Mouse (Mus musculus) adrenal gland, adult 8-10 months (tissue): ENCODE data around the gene Mvb12b. TPM values are rescaled to one million over a fixed set of nuclear protein-coding genes. Genes with fewer than 3 reads are reported as not detected.

Experiments
- DNase-seq: peaks from one replicate; pipeline ENCODE4 v3.0.0; 2022
- total RNA-seq, 4 experiments: library from RNA; stranded (reverse); gene quantifications; 2 replicates each; pipeline ENCODE4 v1.2.4; 2022

Gene Mvb12b
- total RNA-seq, 4 experiments from 2014 or later: 20.3 to 35.9 (median 24.1) TPM

GRCm38 (mm10) chr2:33811349-33811890 lies 76.3 kb downstream of the Mvb12b start:
- no peak for DNase-seq

DNA sequence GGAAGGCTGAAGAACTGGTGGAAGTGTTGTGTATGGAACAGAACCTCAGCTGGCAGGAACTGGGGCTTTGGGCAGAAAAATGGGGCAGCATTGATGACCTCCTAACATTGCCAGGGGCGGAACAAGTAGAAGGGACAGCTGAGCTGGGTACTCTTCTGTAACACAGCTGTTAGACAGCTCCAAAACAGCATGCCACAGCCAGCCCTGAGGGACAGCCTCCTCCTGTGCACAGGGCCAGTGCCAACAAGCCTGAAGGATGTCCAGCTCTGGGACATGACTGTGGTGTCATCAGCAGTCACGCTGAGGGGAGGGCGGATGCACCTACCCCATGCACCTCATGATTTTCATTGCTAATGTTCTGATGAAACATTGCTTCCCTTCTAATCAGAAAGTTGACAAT lies 78.7 kb downstream of the Mvb12b start:
- DNase-seq: no peak

GRCm38 (mm10) chr2:33808032-33808431 lies 79.7 kb downstream of the Mvb12b start:
- no peak for DNase-seq

GRCm38 (mm10) chr2:33805640-33806039 lies 82.1 kb downstream of the Mvb12b start:
- DNase-seq: no peak

DNA sequence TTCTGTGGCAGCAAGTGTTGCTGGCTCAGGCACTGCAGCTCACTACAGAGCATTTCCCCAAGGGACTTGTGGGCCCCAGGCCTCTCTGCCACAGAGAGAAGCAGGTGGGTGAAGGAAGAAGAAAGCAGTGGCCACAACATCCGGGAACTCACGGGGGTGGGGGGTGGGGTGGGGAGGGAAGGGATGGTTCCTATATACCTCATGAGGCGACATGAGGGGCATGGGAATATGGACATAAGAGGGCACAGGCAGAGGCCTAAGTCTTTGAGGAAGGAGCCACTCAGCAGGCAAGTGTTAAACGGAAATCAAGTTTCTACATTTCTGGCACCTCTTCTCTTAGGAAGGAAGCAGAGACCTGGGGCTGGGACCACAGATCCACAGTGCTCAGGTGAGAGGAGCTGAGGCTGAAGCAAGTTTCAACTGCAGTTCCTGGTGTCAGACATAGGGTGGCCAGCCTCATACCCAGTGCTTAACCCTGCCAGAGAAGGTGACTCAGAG lies 84.0 kb downstream of the Mvb12b start:
- DNase-seq: no peak

DNA sequence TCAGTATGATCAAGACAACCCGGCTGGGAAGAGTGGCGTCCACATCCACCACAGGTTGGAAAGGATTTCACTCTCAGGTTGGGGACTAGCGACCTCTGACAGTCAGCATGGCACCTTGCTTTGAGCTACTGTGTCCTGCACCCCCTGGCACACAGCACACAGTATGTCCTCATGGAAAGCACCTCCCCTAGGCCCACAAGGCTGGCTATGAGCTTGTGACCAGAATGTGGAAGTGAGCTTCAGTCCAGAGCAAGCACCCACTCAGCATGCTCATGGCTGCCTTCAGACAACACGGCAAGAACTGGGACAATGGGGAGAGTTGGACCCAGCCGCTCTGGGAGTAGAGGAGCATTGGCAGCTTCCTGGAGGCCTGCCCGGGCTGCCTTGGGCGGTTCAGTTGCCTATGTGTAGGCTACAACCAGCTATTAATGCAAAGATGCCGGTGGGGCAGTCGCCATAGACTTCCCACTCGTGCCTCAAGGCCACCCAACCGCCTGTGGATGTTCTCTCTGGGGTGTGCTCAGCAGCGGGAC lies 84.6 kb downstream of the Mvb12b start:
- no peak for DNase-seq

DNA sequence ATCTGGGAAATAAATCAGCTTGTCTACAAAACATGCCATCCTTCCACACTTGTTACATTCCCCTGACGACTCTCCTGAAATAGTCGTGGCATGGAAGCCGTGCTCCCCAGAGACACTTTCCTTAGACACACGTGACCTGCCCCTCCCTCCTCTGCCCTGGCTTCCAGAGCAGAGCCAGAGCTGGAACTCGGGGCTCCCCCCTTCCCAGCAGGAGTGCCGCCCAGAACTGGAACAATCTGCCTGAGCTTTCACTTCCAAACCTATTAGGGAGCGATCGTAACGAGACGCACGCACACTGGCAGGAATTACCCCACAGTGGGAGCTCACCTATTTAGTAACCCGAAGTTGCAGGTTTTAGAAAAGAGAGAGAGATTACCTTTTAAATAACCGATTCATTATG lies 86.0 kb downstream of the Mvb12b start:
- DNase-seq: no peak

GRCm38 (mm10) chr2:33801336-33801735 lies 86.4 kb downstream of the Mvb12b start:
- no peak for DNase-seq

DNA sequence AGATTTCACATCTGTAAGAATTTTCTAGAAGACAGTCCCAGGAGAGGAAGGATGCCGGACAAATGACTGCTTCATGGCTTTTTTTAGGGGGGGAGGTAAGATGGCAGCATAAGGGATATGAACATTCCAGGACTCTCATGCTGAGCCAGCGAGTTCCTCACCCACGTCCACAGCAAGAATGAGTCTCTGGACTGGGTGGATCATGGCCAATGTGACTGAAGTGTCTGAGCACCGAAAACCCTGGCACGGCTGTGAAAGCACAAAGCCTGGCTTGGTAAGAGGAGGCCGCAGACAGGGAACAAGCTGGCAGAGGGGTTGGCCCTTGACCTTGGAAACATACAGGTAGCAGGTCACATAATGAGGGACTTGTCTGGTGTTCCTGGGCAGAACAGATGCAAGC lies 87.5 kb downstream of the Mvb12b start:
- DNase-seq: no peak

DNA sequence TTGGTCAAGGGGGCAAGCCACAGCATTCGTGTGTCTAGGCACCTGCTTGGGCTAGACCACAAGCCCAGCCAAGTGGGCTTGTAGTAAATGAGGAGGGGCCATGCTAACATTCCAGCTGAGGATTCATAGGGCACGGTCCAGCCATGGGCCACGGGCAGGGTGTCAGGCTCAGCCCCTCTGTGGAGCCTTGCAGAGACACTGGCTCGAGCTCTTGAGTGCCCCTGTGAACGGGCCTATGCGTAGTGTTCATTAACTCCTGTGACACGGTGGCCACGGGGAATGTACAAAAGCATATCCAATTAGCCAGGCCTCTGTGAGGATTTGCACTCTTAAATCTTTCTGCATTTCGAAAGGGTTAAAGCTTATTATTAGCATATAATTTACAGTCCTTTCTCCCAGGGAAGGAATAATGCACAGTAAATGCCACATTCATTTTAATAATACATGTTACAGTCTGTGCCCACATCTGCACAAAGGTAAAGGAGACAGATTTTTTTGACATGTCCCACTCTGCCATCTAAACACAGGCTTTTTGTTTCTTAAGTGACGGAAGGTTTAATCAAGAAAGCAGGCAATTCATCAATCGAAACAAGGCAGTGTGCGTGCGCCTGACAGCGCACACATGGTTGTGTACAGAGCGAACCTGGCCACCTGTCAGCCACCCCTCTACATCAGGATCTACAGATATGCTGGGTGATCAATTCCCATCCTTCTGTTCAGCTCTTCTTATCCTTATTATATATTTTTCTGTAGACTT lies 91.9 kb downstream of the Mvb12b start:
- no peak for DNase-seq

DNA sequence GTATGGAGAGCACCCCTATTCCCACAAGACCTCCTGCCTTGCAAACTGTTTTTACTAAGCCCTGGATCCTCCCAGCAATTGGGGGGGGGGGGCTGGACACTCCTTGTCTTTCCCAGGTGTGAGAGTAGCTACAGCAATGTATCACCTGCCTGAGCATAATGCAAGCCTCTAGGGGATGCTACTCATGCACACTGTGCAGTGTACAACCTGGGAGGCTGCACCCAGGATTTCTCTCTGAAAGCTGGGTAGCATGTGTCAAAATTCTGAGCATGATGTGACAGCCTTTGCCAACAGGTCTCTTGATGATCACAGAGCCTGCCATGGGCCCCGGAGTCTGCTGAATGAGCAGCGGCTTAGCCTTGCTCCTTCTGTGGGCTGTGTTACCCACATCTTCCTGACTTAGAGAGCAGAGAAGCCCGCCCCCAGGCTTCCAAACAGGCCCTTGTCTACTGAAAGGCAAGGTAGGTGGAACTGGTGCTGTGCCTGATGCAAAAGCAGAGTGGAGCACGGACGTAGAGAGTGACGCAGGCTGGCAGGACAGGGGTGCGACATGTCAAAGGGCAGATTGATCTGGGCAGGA lies 92.7 kb downstream of the Mvb12b start:
- no peak for DNase-seq

DNA sequence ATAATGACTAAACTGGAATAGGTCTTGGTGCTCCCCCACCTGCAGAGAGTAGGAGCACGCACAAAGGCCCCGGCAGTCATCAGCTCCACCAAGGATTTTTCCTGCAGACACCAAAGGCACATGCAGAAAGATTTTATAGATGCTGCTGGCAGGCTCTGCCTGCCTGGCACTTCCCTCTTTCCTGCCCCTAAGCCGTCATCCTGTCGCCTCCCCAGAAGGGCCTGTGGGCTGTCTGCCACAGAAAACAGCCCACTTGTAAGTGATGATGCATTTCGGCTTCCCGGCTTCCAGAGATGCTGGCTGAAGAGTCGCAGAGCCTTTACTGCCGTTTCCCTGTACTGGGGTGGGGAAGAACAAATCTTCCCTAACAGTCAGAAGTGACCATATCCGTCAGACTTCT lies 93.3 kb downstream of the Mvb12b start:
- DNase-seq: no peak

DNA sequence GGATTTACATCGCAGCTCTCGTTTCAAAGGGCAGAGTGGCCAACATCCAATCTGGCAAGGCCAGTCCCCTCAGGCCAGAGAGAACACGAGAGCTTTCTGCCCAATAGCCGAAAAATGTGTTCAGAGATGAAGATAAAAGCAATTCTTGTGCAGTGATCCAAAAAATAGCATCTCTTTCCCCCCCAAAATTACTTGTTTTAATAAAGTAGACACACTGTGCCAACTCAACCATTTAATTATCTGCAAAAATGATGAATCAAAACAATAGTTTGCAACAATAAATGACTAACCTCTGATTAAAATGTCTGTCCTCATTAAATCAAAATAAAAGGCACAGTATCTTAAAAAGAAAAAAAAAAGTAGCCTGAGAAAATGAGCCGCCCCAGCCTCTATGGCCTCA lies 97.4 kb downstream of the Mvb12b start:
- no peak for DNase-seq

DNA sequence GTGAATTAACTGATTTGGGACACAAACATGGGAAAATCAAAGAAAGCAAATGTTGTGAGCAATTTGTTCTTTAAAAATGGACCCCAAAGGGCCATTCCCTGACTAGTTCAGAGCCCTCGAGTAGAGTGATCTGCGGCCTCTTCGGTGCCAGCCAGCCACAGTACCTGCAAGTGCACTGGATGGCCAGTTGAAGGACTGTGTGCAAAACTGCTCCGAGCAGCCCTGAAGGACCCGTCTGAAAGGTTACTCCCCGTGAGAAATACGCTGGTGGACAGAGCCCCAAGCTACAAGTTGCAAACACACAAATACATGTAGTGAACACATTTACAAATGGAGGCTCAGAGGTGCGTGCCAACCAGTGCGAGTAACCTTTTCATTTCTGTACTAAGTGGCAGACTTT lies 98.0 kb downstream of the Mvb12b start:
- DNase-seq: no peak

- no peak for DNase-seq
Observed at GRCm38 (mm10) chr2:33789279-33789678, 98.5 kb downstream of the Mvb12b start.

DNA sequence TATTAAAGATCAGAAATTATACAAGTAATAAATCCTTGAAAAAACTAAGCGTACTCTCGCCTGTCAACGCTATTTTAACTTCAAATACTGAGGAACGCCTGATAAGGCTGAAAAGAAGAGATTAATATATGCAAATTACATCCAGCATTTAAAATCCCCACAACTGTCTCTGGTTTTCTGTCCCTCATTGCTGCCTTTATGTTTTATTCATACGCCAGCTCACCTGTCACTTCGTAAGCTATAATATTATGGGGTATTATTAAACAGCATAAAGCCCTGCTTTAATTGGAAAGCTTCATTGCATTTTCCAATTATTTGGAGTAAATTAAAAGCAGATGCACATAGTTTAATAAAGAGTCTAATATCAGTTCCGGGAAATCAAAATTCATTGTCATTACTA lies 98.9 kb downstream of the Mvb12b start:
- DNase-seq: no peak

DNA sequence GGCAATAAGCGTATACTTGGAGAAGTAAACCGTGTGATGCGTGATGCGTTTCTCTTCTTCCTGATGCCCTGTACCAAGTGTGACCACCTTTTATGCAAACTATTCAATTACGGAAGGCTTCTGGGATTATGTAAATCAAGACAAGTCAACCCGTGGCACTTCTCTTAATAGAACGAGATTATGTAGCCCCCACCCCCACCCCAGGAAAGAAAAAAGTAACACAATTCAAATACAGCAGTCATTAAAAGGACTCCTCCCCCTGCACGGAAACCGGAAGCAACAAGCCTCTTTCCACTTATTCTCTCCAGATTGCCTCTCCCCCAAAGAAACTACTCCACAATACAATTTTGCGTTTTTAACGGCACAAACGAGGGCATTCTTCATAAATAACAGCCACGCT lies 99.6 kb downstream of the Mvb12b start:
- no peak for DNase-seq

- no peak for DNase-seq
Observed at GRCm38 (mm10) chr2:33786064-33786463, 101.7 kb downstream of the Mvb12b start.

GRCm38 (mm10) chr2:33785596-33785995 lies 102.2 kb downstream of the Mvb12b start:
- DNase-seq: no peak

DNA sequence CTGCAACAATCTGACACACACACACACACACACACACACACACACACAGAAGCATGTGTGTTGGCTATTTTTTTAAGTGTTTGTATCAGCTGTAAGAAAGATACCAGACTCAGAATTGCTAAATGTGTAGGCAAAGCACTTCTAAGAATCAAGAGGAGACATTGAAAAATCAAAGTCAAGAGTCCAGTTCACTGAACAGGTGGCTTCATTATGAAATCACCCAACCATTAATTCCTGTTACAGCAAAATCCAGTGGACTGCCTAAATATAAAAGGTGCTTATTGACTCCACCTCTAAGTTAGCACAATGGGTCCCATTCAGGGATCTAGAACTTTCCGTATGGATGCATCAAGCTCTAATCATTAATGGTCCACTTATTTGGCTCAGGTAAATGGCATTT lies 103.0 kb downstream of the Mvb12b start:
- DNase-seq: no peak

- no peak for DNase-seq
Observed at GRCm38 (mm10) chr2:33783419-33783818, 104.3 kb downstream of the Mvb12b start.

- no peak for DNase-seq
Observed at GRCm38 (mm10) chr2:33781655-33782400, 105.9 kb downstream of the Mvb12b start.

DNA sequence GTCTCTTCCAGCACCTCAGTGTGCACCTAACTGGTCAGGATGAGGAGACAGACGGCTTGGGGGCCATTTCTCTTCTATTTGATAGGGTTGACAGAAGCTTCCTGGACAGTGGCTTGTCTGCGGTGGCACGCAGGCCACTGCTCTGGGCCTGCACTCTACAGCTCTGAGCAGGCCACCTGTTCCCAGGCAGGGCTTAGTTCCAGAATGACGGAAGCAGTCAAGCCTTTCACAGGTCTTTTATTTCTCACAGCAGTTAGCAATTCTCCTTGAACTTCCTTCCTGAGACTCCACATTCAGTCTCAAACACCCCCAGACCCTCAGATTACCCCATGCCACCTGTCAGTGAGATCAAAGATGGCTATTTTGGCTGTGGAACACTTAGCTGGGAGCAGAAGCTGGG lies 109.3 kb downstream of the Mvb12b start:
- no peak for DNase-seq
